27 mouse cellular contexts compared by ENCODE assay signal in genomic region chrX:36523729-36524128, GRCm38 (mm10). TPM values are rescaled to one million over a fixed set of nuclear protein-coding genes. Genes with fewer than 3 reads are reported as not detected.
"Had no signal": no experiment of that assay in that cellular context is flagged by ENCODE, and none has a peak within 500 bp of the region (broad histone marks: within the 10 kb centered on the region; RNA-seq: fewer than 3 reads in every experiment).

No protein-coding gene starts in this region.

- H3K9ac ChIP-seq: liver, embryonic 15.5 days; liver, postnatal 0 days; lung, embryonic 15.5 days; midbrain, embryonic 13.5 days; midbrain, embryonic 15.5 days; neural tube, embryonic 12.5 days had no signal

- H3K36me3 ChIP-seq: liver, embryonic 15.5 days; lung, embryonic 15.5 days; midbrain, embryonic 13.5 days; midbrain, embryonic 15.5 days; neural tube, embryonic 12.5 days had no signal

- H3K4me1 ChIP-seq: liver, embryonic 15.5 days; lung, embryonic 15.5 days; midbrain, embryonic 13.5 days; midbrain, embryonic 15.5 days; neural tube, embryonic 12.5 days had no signal

- H3K9me3 ChIP-seq: liver, embryonic 15.5 days; lung, embryonic 15.5 days; midbrain, embryonic 13.5 days; midbrain, embryonic 15.5 days; neural tube, embryonic 12.5 days had no signal

- H3K27ac ChIP-seq: liver, embryonic 15.5 days; lung, embryonic 15.5 days; macrophage; midbrain, embryonic 13.5 days; midbrain, embryonic 15.5 days; neural tube, embryonic 12.5 days had no signal

- H3K4me3 ChIP-seq: liver, embryonic 15.5 days; lung, embryonic 15.5 days; midbrain, embryonic 13.5 days; midbrain, embryonic 15.5 days; neural tube, embryonic 12.5 days had no signal

- DNase-seq: liver, postnatal 0 days; lung, adult 2 months; lung, postnatal 14 days; lung, postnatal 36 days; right cerebral cortex, postnatal 14 days; right cerebral cortex, postnatal 4 days; spleen, adult 18-20 months; thymus, adult 18-20 months; thymus, postnatal 14 days; thymus, postnatal 36 days had no signal

- H3K27me3 ChIP-seq: liver, embryonic 15.5 days; lung, embryonic 15.5 days; midbrain, embryonic 13.5 days; midbrain, embryonic 15.5 days; neural tube, embryonic 12.5 days had no signal

- ATAC-seq: liver, postnatal 0 days; lung, postnatal 0 days; midbrain, embryonic 13.5 days; midbrain, embryonic 15.5 days had no signal

RNA-seq across cellular contexts. Expression of gene Gm14569, which starts 32.1 kb away (rescaled TPM):
- total RNA-seq: megakaryocyte, adult 5-6 weeks; midbrain, postnatal 0 days; monocyte, adult 5-6 weeks; neutrophil, adult 5-6 weeks had no signal
- polyA plus RNA-seq: liver, embryonic 15.5 days; liver, postnatal 0 days; lung, embryonic 15.5 days; lung, postnatal 0 days; macrophage; midbrain, embryonic 11.5 days; midbrain, embryonic 13.5 days; midbrain, embryonic 15.5 days; midbrain, postnatal 0 days; neural tube, embryonic 12.5 days; neural tube, embryonic 14.5 days; small intestine, adult 2 months; stomach, embryonic 14.5 days; stomach, embryonic 16.5 days; thymus, postnatal 0 days had no signal
